Mouse (Mus musculus) cortical plate, adult 2 months (tissue): Measurements from ENCODE around the gene Otud3.

Experiments
- CTCF ChIP-seq: fragments of 200-500 bp; IDR thresholded peaks from 2 replicates; pipeline ENCODE4 v1.5.1; 2011; ENCODE audit warnings: mild to moderate bottlenecking, control low read depth, low read length; ENCODE audit not compliant: insufficient read depth; ENCODE audit errors: extremely low read depth
- POLR2A ChIP-seq: fragments of 200-500 bp; IDR thresholded peaks from 2 replicates; pipeline ENCODE4 v1.6.1; 2011; ENCODE audit warnings: mild to moderate bottlenecking, low read length, control low read depth; ENCODE audit not compliant: insufficient read depth; ENCODE audit errors: extremely low read depth

- TF ChIP-seq POLR2A (no peak), CTCF (peak; percentile 99)
These were observed 62.3 kb downstream of the Otud3 start for GRCm38 (mm10) chr4:138851463-138851862.
